Mouse (Mus musculus) T-helper 1 cell (primary cell): ENCODE measurements around the gene Tigd4.
"Not testable (repeated sequence)": the region's sequence is repeated elsewhere in the genome, so short reads cannot be mapped to it uniquely, and the experiment has no call there.

ENCODE experiments used
- in situ Hi-C: fragments of 300-600 bp; cut with MboI, MseI; formaldehyde crosslinking; loops from one replicate; pipeline ENCODE4 v1.15.1; 2025; ENCODE audit warnings: high pct_unique_total_duplicates

The Tigd4 gene

GRCm38 (mm10) chr3:84593274-84593673 is at the start of gene Tigd4:
Gene Tigd4 (plus strand): TSS chr3:84593574.
- in situ Hi-C loops = no loop called here

- in situ Hi-C loops = loop anchor here (10.0 kb wide), 1 partner anchor 372 kb away; the partner anchor contains the start of gene Gm6525
Measured at GRCm38 (mm10) chr3:84547177-84547576, 46.2 kb upstream of the Tigd4 start.

- in situ Hi-C loops = no loop called here
Measured at GRCm38 (mm10) chr3:84555780-84556179, 37.6 kb upstream of the Tigd4 start.

GRCm38 (mm10) chr3:84558301-84558700 is 35.1 kb upstream of the Tigd4 start:
- in situ Hi-C loops = no loop called here

- in situ Hi-C loops = not testable (repeated sequence)
Measured at GRCm38 (mm10) chr3:84562911-84563310, 30.5 kb upstream of the Tigd4 start.

GRCm38 (mm10) chr3:84563415-84563814 is 30.0 kb upstream of the Tigd4 start:
- in situ Hi-C loops = no loop called here

GRCm38 (mm10) chr3:84568540-84568939 is 24.8 kb upstream of the Tigd4 start:
- in situ Hi-C loops = no loop called here

- in situ Hi-C loops = no loop called here
Measured at GRCm38 (mm10) chr3:84569587-84569986, 23.8 kb upstream of the Tigd4 start.

GRCm38 (mm10) chr3:84570501-84570900 is 22.9 kb upstream of the Tigd4 start:
- in situ Hi-C loops = no loop called here

- in situ Hi-C loops = no loop called here
Measured at GRCm38 (mm10) chr3:84580716-84581115, 12.7 kb upstream of the Tigd4 start.

GRCm38 (mm10) chr3:84581696-84582022 is 11.7 kb upstream of the Tigd4 start:
- in situ Hi-C loops = no loop called here

GRCm38 (mm10) chr3:84582023-84582912 is 11.1 kb upstream of the Tigd4 start, which contains the start of gene Arfip1:
Gene Arfip1 (minus strand): TSS chr3:84582625.
- in situ Hi-C loops = no loop called here

- in situ Hi-C loops = no loop called here
Measured at GRCm38 (mm10) chr3:84582913-84583276, 10.5 kb upstream of the Tigd4 start.

- in situ Hi-C loops = no loop called here
Measured at GRCm38 (mm10) chr3:84586736-84587135, 6.6 kb upstream of the Tigd4 start.

- in situ Hi-C loops = no loop called here
Measured at GRCm38 (mm10) chr3:84594894-84595676, 1.7 kb downstream of the Tigd4 start.

GRCm38 (mm10) chr3:84595677-84596234 is 2.4 kb downstream of the Tigd4 start:
- in situ Hi-C loops = no loop called here

GRCm38 (mm10) chr3:84597996-84598734 is 4.8 kb downstream of the Tigd4 start:
- in situ Hi-C loops = no loop called here

- in situ Hi-C loops = no loop called here
Measured at GRCm38 (mm10) chr3:84598756-84599155, 5.4 kb downstream of the Tigd4 start.

GRCm38 (mm10) chr3:84601870-84602495 is 8.6 kb downstream of the Tigd4 start:
- in situ Hi-C loops = no loop called here

GRCm38 (mm10) chr3:84602759-84603158 is 9.4 kb downstream of the Tigd4 start:
- in situ Hi-C loops = no loop called here

GRCm38 (mm10) chr3:84603212-84603611 is 9.8 kb downstream of the Tigd4 start:
- in situ Hi-C loops = no loop called here
